Mouse (Mus musculus): Measurements from ENCODE around the gene Faf1.

The Faf1 gene

GRCm38 (mm10) chr4:109981083-109981870, 304.9 kb downstream of the Faf1 start:
- no peak for DNase-seq

DNA sequence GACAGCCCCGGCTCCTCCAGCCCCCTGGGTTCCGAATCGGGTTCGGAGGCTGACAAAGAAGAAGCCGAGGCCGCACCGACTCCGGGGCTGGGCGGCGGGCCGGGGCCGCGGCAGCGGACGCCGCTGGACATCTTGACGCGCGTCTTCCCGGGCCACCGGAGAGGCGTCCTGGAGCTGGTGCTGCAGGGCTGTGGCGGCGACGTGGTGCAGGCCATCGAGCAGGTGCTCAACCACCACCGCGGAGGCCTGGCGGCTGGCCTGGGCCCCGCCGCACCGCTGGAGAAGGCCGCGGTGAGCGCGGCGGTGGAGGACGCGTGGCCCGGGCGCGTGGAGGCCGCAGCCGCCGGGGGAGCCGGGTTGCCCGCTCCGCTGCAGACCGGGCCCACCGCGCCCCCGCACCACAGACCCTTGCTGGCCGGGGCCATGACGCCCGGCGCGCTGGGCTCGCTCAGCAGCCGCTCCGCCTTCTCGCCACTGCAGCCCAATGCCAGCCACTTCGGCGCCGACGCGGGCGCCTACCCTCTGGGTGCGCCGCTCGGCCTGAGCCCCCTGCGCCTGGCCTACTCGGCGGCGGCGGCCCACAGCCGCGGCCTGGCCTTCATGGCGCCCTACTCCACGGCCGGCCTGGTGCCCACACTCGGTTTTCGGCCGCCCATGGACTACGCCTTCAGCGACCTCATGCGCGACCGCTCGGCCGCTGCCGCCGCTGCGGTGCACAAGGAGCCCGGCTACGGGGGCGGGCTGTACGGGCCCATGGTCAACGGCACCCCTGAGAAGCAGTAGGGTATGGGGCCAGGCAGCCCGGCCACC, 305.7 kb downstream of the Faf1 start:
- DNase-seq: no peak

- DNase-seq: no peak
Measured at GRCm38 (mm10) chr4:109982681-109983265, 306.4 kb downstream of the Faf1 start.

DNA sequence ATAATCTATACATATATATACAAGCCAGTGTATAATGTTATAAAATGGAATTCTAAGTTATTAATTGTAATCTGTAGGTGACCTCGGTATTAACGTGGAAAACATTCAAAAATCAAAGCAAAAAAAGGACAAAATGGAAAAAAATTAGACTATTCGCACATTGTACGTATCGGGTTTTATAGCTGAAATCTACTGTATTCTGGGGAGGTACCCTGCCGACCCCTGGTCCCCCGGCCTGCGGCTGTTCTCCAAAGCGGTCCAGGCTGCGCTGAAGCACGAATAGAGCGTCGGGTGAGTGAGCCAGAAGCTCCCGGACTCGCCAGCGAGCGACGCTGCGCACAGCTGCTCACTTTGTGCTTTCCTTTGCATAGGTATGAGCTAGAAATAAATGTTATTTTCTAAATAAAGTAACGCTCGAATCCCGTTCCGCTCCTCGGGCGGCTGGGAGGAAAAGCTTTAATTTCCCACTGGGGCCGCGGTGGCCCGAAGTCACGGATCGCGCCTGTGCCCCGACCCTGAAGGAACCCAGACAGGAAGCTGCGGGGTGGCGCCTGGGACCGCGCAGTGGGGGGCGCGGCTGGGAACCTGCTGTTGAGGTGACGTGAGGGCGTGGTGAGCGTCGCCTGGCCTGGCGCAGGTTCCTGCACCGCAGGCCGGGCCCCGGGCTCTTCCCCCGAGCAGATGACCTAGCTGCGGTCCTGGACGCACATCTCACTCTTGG, 307.1 kb downstream of the Faf1 start:
- no peak for DNase-seq

- DNase-seq: no peak
Measured at GRCm38 (mm10) chr4:109984011-109984411, 307.6 kb downstream of the Faf1 start.

GRCm38 (mm10) chr4:109984496-109985423, 308.4 kb downstream of the Faf1 start:
- DNase-seq: no peak

- DNase-seq: no peak
Measured at GRCm38 (mm10) chr4:109985424-109986172, 309.2 kb downstream of the Faf1 start.

DNA sequence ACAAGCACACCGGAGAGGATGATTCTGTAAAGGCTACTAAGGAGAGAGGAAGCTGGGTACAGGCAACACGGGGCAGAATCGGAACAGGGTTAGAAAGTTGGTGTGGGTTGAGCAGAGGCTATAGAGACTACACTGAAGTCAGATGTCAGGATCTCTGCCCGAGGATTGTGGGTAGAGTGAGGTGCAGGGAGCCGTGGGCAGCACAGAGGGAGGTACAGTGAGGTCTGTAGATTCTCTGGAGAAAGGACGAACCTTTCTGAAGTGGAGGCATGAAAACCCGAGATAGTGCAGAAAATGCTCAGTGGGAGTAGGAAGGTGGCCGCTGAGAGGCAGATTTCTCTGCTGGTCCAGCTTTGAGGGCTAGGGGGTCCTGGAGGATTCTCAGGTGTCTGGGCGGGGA, 309.9 kb downstream of the Faf1 start:
- no peak for DNase-seq

DNA sequence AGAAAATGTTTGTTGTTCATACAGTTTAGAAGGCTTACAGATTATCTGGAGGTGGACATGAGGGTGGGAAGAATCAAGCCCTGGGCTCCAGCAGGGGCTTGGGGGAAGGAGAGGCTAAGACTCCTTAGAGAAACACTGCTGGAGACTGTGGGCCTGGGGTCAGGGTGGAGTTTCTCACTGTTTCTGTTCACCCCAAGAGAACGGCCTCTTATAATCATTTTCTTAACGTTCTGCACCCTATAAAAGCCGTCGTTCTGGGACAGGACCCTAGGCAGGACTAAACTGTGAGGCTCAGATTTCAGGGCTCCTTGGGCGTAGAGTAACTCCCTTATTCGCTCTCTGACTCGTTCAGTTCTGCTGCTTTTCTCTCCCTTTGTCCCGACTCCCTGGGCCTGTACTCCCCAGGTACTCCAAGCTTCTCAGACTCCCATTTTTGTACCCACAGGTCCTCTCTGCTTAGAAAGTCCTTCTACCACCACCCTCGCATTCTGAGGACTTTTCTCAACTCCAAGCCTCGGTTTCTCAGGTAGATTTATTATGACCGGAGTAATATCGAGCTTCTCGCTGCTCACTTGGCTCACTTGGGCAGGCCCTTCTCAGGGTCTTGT, 310.5 kb downstream of the Faf1 start:
- no peak for DNase-seq

GRCm38 (mm10) chr4:109987560-109988362, 311.4 kb downstream of the Faf1 start:
- DNase-seq: no peak

GRCm38 (mm10) chr4:109988411-109988810, 312.0 kb downstream of the Faf1 start:
- DNase-seq: no peak

DNA sequence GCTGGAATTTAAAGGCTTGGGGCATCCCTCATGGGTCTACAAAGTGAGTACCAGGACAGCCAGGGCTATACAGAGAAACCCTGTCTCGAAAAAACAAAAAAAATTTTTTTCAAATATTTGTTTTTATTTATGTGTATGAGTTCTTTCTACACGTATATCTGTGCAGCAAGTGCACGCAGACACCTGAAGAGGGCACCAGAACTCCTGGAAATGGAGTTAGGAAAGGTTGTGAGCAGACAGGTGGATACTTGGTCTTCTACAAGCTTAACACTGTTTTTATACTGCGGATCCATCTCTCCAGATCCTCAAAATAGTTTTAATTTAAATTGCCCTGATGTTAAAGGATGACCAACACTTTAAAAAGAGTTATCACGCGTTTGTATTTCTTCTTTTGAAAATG, 312.8 kb downstream of the Faf1 start:
- DNase-seq: no peak

DNA sequence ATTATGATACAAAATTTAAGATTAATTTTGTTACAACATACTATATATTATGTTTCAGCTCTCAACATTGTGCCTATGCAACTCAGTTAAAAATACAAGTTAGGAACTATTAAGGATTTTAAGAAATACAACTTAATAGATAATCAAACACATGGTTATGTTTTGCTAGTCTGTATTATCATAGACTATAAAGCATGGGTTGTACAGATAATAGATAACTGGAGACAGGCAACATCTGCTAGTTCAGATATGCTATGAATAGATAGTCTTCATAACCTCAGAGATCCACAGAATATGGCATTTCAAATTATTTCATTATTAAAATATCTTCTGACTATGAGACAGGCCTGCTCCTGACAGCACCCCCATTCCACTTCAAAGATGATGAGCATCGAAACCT, 329.7 kb downstream of the Faf1 start:
- DNase-seq: no peak
